Mouse (Mus musculus): ENCODE results near the gene Sparc. TPM values are rescaled to one million over a fixed set of nuclear protein-coding genes. Genes with fewer than 3 reads are reported as not detected.

The Sparc gene
- total and polyA plus RNA-seq, 2 experiments from 2014 or later: 264 to 510 TPM

DNA sequence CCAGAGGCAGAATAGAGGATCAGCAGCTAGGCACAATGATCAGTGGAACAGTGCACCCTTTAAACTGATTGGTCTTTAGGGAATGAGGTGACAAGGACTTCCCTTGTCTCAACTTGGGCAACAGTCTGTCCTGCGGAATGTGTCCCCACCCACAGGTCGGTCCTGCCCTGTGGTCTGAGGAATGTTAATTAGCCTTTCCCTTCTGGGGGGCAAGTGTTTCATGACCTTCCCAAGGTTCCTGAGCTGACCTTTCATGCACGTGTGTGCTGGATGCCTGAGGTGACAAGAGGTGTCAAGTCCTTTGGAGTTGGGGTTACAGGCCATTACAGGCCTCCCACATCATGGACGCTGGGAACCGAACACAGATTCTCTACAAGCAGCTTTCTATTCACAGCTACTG lies 16.7 kb upstream of the Sparc start:
- Histone ChIP-seq H3K27me3 (ENCODE audit: insufficient read depth, low read length) (no peaks in the 10 kb centered on the region), H3K4me3 (ENCODE audit: low read depth, low read length) (no peak overlapping the region), H3K9me3 (ENCODE audit: low read length) (no peaks in the 10 kb centered on the region), H3K36me3 (ENCODE audit: insufficient read depth) (no peaks in the 10 kb centered on the region), H3K4me1 (ENCODE audit: insufficient read depth) (no peaks in the 10 kb centered on the region), H3K27ac (ENCODE audit: low read depth, low read length) (no peak overlapping the region), H3K4me2 (ENCODE audit: low read depth) (no peak overlapping the region), H3K9ac (no peak overlapping the region)
- ATAC-seq (no peak), DNase-seq (no peak)
- 62% methylated on average over 5 of the region's 5 CpGs for WGBS
- TF ChIP-seq CTCF (IDR thresholded peaks at IDR 0.05; ENCODE audit: low read depth): no peak

GRCm38 (mm10) chr11:55438031-55438430 lies 15.0 kb upstream of the Sparc start:
- Histone ChIP-seq H3K9ac (no peak overlapping the region), H3K36me3 (ENCODE audit: insufficient read depth) (no peaks in the 10 kb centered on the region), H3K27me3 (ENCODE audit: insufficient read depth, low read length) (no peaks in the 10 kb centered on the region), H3K4me1 (ENCODE audit: insufficient read depth) (no peaks in the 10 kb centered on the region), H3K4me3 (ENCODE audit: low read depth, low read length) (no peak overlapping the region), H3K27ac (ENCODE audit: low read depth, low read length) (no peak overlapping the region), H3K9me3 (ENCODE audit: low read length) (no peaks in the 10 kb centered on the region), H3K4me2 (ENCODE audit: low read depth) (no peak overlapping the region)
- 31% methylated on average over 4 of the region's 4 CpGs for WGBS
- peak; percentile 60 for DNase-seq
- no peak for TF ChIP-seq CTCF (IDR thresholded peaks at IDR 0.05; ENCODE audit: low read depth)
- ATAC-seq: peak; percentile 50

DNA sequence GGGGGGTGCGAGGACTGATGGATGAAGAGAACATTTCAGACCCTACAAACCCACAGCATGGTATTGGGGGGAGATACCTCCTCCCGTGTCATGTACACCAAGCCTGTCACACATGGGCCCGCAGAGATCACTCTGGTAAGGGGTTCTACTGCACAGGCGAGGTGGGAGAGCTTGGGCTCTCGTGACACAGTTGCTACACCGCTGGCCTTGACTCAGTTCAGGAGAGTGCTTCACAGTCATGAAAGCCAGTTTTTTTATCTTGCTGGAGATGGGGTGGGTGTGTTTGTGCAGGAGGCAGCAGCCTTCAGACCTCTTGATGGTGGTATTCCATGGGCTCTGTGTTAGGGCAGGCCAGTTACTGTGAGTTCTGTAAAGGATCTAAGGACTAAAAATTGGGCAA lies 13.1 kb upstream of the Sparc start:
- Histone ChIP-seq H3K4me1 (ENCODE audit: insufficient read depth) (no peaks in the 10 kb centered on the region), H3K4me3 (ENCODE audit: low read depth, low read length) (no peak overlapping the region), H3K9ac (no peak overlapping the region), H3K4me2 (ENCODE audit: low read depth) (no peak overlapping the region), H3K27ac (ENCODE audit: low read depth, low read length) (no peak overlapping the region), H3K9me3 (ENCODE audit: low read length) (no peaks in the 10 kb centered on the region), H3K27me3 (ENCODE audit: insufficient read depth, low read length) (no peaks in the 10 kb centered on the region), H3K36me3 (ENCODE audit: insufficient read depth) (no peaks in the 10 kb centered on the region)
- ATAC-seq (no peak), DNase-seq (no peak)
- no peak for TF ChIP-seq CTCF (IDR thresholded peaks at IDR 0.05; ENCODE audit: low read depth)
- 92% methylated on average over 6 of the region's 6 CpGs for WGBS

GRCm38 (mm10) chr11:55432981-55433380 lies 10.0 kb upstream of the Sparc start:
- no peaks in the 10 kb centered on the region for H3K36me3 ChIP-seq (ENCODE audit: insufficient read depth)
- TF ChIP-seq CTCF (IDR thresholded peaks at IDR 0.05; ENCODE audit: low read depth): no peak
- ATAC-seq (no peak), DNase-seq (no peak)
- no peaks in the 10 kb centered on the region for H3K9me3 ChIP-seq (ENCODE audit: low read length)
- WGBS: 58% methylated on average over 3 of the region's 3 CpGs
- no peak overlapping the region for H3K4me3 ChIP-seq (ENCODE audit: low read depth, low read length)
- no peak overlapping the region for H3K4me2 ChIP-seq (ENCODE audit: low read depth)
- no peak overlapping the region for H3K9ac ChIP-seq
- H3K27ac ChIP-seq (ENCODE audit: low read depth, low read length): no peak overlapping the region
- no peaks in the 10 kb centered on the region for H3K4me1 ChIP-seq (ENCODE audit: insufficient read depth)
- H3K27me3 ChIP-seq (ENCODE audit: insufficient read depth, low read length): no peaks in the 10 kb centered on the region

GRCm38 (mm10) chr11:55429973-55430372 lies 7.0 kb upstream of the Sparc start:
- Histone ChIP-seq H3K27ac (ENCODE audit: low read depth, low read length) (no peak overlapping the region), H3K4me2 (ENCODE audit: low read depth) (no peak overlapping the region), H3K36me3 (ENCODE audit: insufficient read depth) (no peaks in the 10 kb centered on the region), H3K27me3 (ENCODE audit: insufficient read depth, low read length) (no peaks in the 10 kb centered on the region), H3K4me1 (ENCODE audit: insufficient read depth) (no peaks in the 10 kb centered on the region), H3K9me3 (ENCODE audit: low read length) (no peaks in the 10 kb centered on the region), H3K4me3 (ENCODE audit: low read depth, low read length) (no peak overlapping the region), H3K9ac (no peak overlapping the region)
- ATAC-seq (no peak), DNase-seq (no peak)
- TF ChIP-seq CTCF (IDR thresholded peaks at IDR 0.05; ENCODE audit: low read depth): no peak
- 93% methylated on average over 2 of the region's 2 CpGs for WGBS

GRCm38 (mm10) chr11:55428186-55429012 lies 5.4 kb upstream of the Sparc start:
- H3K9ac ChIP-seq: no peak overlapping the region
- no peaks in the 10 kb centered on the region for H3K27me3 ChIP-seq (ENCODE audit: insufficient read depth, low read length)
- H3K27ac ChIP-seq (ENCODE audit: low read depth, low read length): no peak overlapping the region
- H3K36me3 ChIP-seq (ENCODE audit: insufficient read depth): no peaks in the 10 kb centered on the region
- no peak for TF ChIP-seq CTCF (IDR thresholded peaks at IDR 0.05; ENCODE audit: low read depth)
- H3K4me3 ChIP-seq (ENCODE audit: low read depth, low read length): no peak overlapping the region
- no peaks in the 10 kb centered on the region for H3K4me1 ChIP-seq (ENCODE audit: insufficient read depth)
- WGBS: 35% methylated on average over 16 of the region's 16 CpGs
- no peak overlapping the region for H3K4me2 ChIP-seq (ENCODE audit: low read depth)
- peak; percentile 51 for DNase-seq
- peak; percentile 69 for ATAC-seq
- H3K9me3 ChIP-seq (ENCODE audit: low read length): no peaks in the 10 kb centered on the region

DNA sequence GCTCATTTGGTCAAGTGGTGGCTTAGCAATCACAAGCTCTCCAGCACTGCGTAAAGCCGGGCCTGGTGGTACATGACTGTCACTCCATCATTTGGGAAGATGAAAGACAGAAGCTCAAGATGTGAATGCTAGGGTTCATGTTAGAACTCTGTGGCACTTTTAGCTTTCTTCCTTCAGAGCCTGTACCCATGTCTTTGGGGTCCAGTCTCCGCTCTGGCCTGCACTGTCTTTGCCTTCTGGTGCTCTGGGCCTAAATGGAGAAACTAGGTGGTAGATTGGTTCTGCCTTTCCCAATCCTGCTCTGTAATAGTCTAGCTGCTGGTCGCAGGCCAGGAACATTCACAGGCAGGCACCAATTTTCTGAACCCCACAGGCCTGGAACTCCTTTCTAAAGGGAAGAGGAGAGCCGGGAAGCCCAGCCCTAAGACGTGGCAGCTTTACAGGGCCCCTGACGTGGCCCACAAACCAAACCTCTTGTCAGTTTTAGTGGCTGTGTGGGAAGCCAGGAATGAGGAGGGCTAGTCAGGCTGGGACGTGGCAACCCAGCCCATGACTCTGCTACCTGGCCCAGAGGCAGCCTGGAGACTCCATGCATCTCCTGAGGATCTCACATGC lies 1.9 kb upstream of the Sparc start:
- 73% methylated on average over 8 of the region's 8 CpGs for WGBS
- no peak for TF ChIP-seq CTCF (IDR thresholded peaks at IDR 0.05; ENCODE audit: low read depth)
- Histone ChIP-seq H3K27ac (ENCODE audit: low read depth, low read length) (no peak overlapping the region), H3K36me3 (ENCODE audit: insufficient read depth) (no peaks in the 10 kb centered on the region), H3K27me3 (ENCODE audit: insufficient read depth, low read length) (no peaks in the 10 kb centered on the region), H3K4me2 (ENCODE audit: low read depth) (no peak overlapping the region), H3K4me3 (ENCODE audit: low read depth, low read length) (no peak overlapping the region), H3K9ac (no peak overlapping the region), H3K9me3 (ENCODE audit: low read length) (no peaks in the 10 kb centered on the region), H3K4me1 (ENCODE audit: insufficient read depth) (no peaks in the 10 kb centered on the region)
- no peak for ATAC-seq
- DNase-seq: no peak

All from forebrain, postnatal 0 days (tissue).